ENCODE assay signal across 8 mouse cellular contexts in genomic region chr13:45391854-45392454, GRCm38 (mm10). TPM values are rescaled to one million over a fixed set of nuclear protein-coding genes. Genes with fewer than 3 reads are reported as not detected.
DNase-seq lines count a peak whose midpoint lies in the region; TF ChIP-seq lines count a peak whose summit lies in the region.

No protein-coding gene starts in this region.

- WGBS in kidney, adult 2 months: 4% methylated on average over 9 of the region's 9 CpGs
- WGBS in lung, adult 2 months: 11% methylated on average over 9 of the region's 9 CpGs

- H3K27me3 ChIP-seq in kidney, adult 2 months (replicated peaks; ENCODE audit: control insufficient read depth, insufficient read depth, low read length): no peaks in the 10 kb centered on the region

- peak overlapping the region; percentile 31 for H3K4me3 ChIP-seq in kidney, adult 2 months (ENCODE audit: insufficient read depth, low read depth, low read length)
- H3K4me3 ChIP-seq in lung, adult 2 months (replicated peaks; ENCODE audit: extremely low read depth, low read depth, low read length): no peak overlapping the region

- peaks cover 3% of the 10 kb centered on the region; the same call in 1 of the 2 replicates for H3K36me3 ChIP-seq in kidney, adult 2 months (ENCODE audit: control insufficient read depth, insufficient read depth, low read length)

- peak overlapping the region; percentile 99 for H3K27ac ChIP-seq in kidney, adult 2 months (ENCODE audit: insufficient read depth, low read depth, low read length)

- intact Hi-C loops in left cerebral cortex, postnatal 4 days (cut with DNase I): loop anchor here (5.0 kb wide), 1 partner anchor 360 kb away; no protein-coding TSS in a partner anchor
- intact Hi-C loops in left cerebral cortex, postnatal 36 days (cut with DNase I): loop anchor here (5.0 kb wide), 2 partner anchors 50 to 360 kb away; no protein-coding TSS in a partner anchor

- no peak for TF ChIP-seq CTCF in kidney, adult 2 months (conservative IDR thresholded peaks at IDR 0.05; ENCODE audit: insufficient read depth, insufficient read length, low read depth, low read length)
- TF ChIP-seq CTCF in lung, adult 2 months (IDR thresholded peaks at IDR 0.05; ENCODE audit: insufficient read depth, low read length): no peak

- DNase-seq in left cerebral cortex, postnatal 4 days: peak; percentile 21
- no peak for DNase-seq in left cerebral cortex, postnatal 36 days (ENCODE audit: low spot score in 2 of 2)
- peak; percentile 17 for DNase-seq in adrenal gland, adult 8-10 months
- DNase-seq in heart, adult 18-20 months: peak; percentile 80 to 84
- DNase-seq in kidney, adult 2 months: peak; percentile 90
- peak; percentile 55 for DNase-seq in lung, adult 2 months
- no peak for DNase-seq in frontal cortex, postnatal 14 days (ENCODE audit: low spot score in 2 of 2)
- DNase-seq in left cerebral cortex, adult 11 months (ENCODE audit: low spot score): no peak

- no peak for TF ChIP-seq POLR2A in kidney, adult 2 months (IDR thresholded peaks at IDR 0.05; ENCODE audit: low read depth, low read length)
- TF ChIP-seq POLR2A in lung, adult 2 months (IDR thresholded peaks at IDR 0.05; ENCODE audit: borderline replicate concordance, extremely low read depth, low read depth, low read length): no peak

- H3K4me1 ChIP-seq in kidney, adult 2 months (ENCODE audit: control insufficient read depth, insufficient read depth, low read length): peaks cover 33% of the 10 kb centered on the region
- H3K4me1 ChIP-seq in lung, adult 2 months (ENCODE audit: control insufficient read depth, insufficient read depth, low read length): peaks cover 8% of the 10 kb centered on the region; the same call in 1 of the 2 replicates

RNA-seq across cellular contexts. Expression of gene Mylip, which starts 2.4 kb away (rescaled TPM):
- total RNA-seq in left cerebral cortex, postnatal 4 days (2021): 10 to 100 TPM; 18.5 to 20.0 TPM
- total RNA-seq in left cerebral cortex, postnatal 36 days (2021): 10 to 100 TPM; 16.2 to 17.3 TPM
- total RNA-seq in adrenal gland, adult 8-10 months (2022): 10 to 100 TPM in 3 of 4 experiments, 1 to 10 TPM in 1; 8.3 to 13.3 (median 12.2) TPM
- total RNA-seq in heart, adult 18-20 months (2021): 10 to 100 TPM; 21.1 to 27.0 TPM
- 29.4 and 33.5 TPM in 2 replicates for polyA plus RNA-seq in kidney, adult 2 months (2012; rRNA removed)
- polyA plus RNA-seq in lung, adult 2 months (2012; rRNA removed): 19.1 and 27.1 TPM in 2 replicates

Comparison
In these comparisons a context has a peak if more than half of its experiments do, and no peak if none do; other contexts are left out.
1. DNase-seq: peak in left cerebral cortex, postnatal 4 days (single experiment), adrenal gland, adult 8-10 months (single experiment), heart, adult 18-20 months (2 of 2), kidney, adult 2 months (single experiment) and lung, adult 2 months (single experiment); none in left cerebral cortex, postnatal 36 days (0 of 2), frontal cortex, postnatal 14 days (0 of 2) and left cerebral cortex, adult 11 months (single experiment).